Mouse (Mus musculus): ENCODE data around the gene Lbhd1.
A peak's percentile ranks its signal among the peaks of the same experiment; 100 is the strongest.
"Not testable (repeated sequence)": the region's sequence is repeated elsewhere in the genome, so short reads cannot be mapped to it uniquely, and the experiment has no call there.

The Lbhd1 gene

GRCm38 (mm10) chr19:8883616-8884015, at the start of gene Lbhd1, which contains the start of gene Gm49403:
Lbhd1 (plus strand) TSS chr19:8883732.
Gm49403 (plus strand) TSS chr19:8883930.
- no peak for DNase-seq

DNA sequence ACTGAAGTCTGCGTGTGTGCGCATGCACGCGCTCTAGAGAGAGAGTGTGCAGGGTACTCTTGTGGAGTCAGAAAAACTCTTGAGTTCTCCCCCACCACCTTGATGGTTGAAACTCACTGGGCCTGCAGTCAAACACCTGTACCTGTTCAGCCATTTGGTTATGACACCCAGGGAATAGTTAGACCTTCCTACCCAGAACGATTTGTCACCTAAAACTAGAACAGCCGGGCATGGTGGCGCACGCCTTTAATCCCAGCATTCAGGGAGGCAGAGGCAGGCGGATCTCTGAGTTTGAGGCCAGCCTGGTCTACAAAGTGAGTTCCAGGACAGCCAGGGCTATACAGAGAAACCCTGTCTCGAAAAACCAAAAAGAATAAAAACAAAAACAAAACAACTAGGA, 47.2 kb upstream of the Lbhd1 start:
- not testable (repeated sequence) for DNase-seq

GRCm38 (mm10) chr19:8837251-8837791, 46.2 kb upstream of the Lbhd1 start, which contains the start of gene Bscl2:
Bscl2 (plus strand) TSS chr19:8837467.
- peak; percentile 87 for DNase-seq

DNA sequence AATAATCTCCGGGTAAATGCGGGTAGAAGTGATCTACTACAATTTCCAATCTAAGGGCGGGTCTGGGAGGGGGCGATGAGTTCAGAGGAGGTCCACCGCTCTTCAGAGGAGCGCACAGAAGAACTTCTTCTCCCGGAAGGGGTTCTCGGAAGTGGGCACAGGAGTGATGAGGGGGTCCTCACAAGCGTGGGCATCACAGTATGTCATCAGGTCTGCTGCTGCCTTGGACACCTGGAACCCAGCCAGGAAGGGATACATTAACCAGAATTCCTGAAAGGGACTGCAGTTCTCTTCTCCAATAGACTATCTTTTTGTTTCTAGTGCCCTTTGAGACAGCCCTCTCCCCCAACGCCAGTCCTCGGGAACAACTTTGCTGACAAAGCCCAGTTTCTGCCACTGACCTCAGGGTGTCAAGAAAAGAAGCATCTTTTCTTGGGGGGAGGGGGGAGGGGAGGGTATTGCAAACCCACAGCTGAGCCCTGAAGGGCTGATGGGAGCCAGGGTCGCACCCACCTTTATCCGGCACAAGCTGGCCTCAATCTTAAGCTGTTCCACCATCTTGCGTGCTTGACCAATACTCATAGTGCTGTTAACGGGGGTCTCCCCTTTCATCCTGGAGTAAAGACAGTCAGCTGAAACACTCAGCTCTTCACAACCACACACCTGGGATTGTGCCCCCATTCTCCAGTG, 45.3 kb upstream of the Lbhd1 start:
- peak; percentile 30 for DNase-seq

DNA sequence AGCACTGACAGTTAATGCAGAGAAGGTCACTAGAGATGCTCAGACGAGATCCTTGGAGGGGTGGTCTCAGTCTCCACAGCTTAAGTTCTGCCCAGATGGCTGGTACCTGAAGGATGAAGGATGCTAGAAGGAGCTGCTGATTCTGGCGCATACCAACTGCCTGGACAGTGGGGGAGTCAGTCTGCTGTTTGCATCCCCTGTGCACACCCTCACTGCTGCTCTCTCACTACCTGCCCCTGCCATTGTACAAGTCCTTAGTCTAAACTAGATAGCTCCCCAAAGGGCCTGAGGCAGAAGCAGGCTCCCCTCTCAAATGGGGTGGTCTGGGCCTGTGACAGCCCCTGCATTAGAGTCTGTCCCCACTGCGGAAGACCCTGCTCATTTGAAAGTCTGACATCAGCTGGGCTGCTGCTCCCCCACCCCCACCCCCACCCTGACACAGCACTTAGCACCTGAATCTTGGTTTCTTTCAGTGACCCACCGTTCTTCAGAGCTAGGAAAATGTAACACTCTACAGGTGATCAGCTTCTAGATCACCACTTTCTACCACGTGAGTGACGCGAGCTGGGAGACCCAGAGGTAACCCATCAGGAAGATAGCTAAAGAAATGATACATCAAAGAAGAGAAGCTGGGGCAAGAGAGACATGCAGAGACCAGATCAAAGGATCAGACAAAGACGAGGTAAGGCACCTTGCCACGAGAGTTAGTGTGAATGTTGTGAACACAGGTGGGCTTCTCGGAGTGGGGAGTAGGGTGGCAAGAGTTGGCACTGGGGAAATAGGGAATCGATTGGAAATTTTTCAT, 44.2 kb upstream of the Lbhd1 start, which contains the start of gene Gng3:
TSS of gene Gng3 (minus strand) at position 92 of the 805 bp plus-strand sequence.
- no peak for DNase-seq

DNA sequence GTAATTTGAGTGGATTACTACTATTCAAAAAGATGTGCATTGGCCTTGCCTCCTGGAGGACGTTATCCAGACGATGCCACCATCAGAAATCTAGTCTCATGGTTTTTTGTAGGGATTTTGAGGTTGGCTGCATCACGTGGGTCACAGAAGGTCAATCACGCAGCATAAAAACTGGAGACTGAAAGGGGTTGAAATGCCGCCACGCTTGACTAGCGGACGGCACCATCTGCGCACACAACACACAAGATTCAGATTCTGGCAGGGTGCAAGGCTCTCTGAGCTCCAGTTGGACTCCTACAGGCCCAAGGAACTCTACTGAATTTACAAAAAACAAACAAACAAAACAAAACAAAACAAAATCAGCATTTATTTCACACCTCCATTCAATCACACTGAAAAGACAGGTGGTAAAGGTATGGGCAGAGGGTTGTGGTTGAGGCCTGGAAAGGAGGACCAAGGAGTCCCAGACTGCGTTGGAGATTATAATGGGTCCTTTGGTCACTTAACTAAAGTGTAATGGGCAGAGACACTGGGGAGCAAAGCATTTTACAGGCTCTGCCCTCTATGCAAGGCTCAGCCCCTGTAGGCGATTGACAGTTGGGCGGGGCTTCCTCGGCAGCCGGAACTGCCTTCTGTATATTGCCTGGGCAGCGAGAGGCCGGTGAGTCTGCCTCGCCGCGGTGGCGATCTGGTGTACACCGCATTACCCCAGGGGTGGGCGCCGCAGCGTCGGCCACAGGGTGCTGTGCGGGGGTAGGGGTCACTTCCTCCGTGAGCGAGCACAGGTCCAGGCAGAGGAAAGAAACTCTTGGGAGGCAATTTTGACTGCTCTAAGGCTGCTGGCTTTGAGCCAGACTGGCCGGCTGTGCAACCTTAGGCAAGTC, 43.4 kb upstream of the Lbhd1 start:
- peak; percentile 62 for DNase-seq

- no peak for DNase-seq
Observed at GRCm38 (mm10) chr19:8841012-8841411, 42.5 kb upstream of the Lbhd1 start.

- no peak for DNase-seq
Observed at GRCm38 (mm10) chr19:8842961-8843360, 40.6 kb upstream of the Lbhd1 start.

- DNase-seq, result peak; percentile 76
Observed at GRCm38 (mm10) chr19:8844371-8845129, 39.0 kb upstream of the Lbhd1 start.

- DNase-seq, result no peak
Observed at GRCm38 (mm10) chr19:8848356-8848755, 35.2 kb upstream of the Lbhd1 start.

- no peak for DNase-seq
Observed at GRCm38 (mm10) chr19:8850402-8850901, 33.1 kb upstream of the Lbhd1 start, which contains the start of gene Lrrn4cl. Lrrn4cl (plus strand) TSS chr19:8850768.

GRCm38 (mm10) chr19:8851639-8852038, 31.9 kb upstream of the Lbhd1 start:
- DNase-seq, result no peak

DNA sequence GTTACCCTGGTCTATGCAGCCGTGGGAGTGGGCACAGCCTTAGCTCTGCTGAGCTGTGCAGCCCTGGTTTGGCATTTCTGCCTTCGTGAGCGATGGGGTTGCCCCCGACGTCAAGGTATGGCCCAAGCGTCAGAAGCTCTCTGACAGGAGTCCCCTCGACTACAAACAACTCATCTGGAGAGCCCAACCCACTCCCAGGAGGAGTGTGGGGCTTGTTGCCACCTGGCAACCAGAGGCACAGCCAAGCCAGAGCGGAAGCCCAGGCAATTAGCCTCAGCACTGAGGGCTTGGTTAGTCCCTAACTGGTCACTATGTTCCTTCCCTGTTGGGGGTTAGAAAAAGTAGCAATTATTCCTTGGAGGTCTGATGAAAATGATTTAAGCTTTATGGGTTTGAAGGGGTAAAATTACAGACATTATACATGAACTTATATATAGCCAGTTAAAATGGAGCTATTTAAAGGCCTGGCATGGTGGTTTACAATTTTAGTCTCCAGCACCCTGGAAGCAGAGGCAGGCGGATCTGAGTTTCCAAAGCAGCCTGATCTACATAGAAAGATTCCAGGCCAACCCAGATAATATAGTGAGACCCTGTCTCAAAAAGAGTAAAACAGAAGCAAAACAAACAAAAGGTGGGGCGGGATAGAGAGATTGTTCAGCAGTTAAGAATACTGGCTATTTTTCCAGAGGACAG, 31.1 kb upstream of the Lbhd1 start:
- no peak for DNase-seq

- DNase-seq, result no peak
Observed at GRCm38 (mm10) chr19:8853117-8853516, 30.4 kb upstream of the Lbhd1 start.

- peak; percentile 50 for DNase-seq
Observed at GRCm38 (mm10) chr19:8857689-8858088, 25.8 kb upstream of the Lbhd1 start.

DNA sequence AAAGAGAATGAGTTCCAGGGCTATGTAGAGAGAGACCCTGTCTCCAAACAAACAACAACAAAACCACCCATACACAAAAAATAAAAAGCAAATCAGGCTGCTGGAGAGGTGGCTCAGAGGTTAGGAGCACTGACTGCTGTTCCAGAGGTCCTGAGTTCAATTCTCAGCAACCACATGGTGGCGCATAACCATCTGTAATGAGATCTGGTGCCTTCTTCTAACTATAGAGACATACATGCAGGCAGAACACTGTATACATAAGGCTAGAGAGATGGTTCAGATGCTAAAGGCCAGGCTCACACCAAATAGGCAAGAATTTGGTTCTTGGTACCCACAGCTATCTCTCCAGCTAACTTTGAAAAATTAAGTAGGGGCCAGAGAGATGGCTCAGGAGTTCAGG, 24.5 kb upstream of the Lbhd1 start:
- DNase-seq, result peak; percentile 64

- DNase-seq, result no peak
Observed at GRCm38 (mm10) chr19:8864265-8864664, 19.3 kb upstream of the Lbhd1 start.

DNA sequence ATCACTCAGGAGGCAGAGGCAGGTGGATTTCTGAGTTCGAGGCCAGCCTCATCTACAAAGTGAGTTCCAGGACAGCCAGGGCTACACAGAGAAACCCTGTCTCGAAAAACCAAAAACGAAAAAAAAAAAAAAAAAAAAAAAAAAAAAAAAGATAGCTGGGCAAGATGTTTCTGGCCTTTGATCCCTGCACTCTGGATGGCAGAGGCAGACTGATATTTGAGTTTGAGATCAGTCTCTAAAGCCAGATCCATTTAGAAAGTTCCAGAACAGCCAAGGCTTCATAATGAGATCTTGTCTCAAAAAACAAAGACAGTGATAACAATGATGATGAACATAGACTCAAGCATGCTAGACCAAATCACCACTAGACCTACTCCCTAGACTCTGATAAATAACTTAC, 13.2 kb upstream of the Lbhd1 start:
- DNase-seq, result not testable (repeated sequence)

DNA sequence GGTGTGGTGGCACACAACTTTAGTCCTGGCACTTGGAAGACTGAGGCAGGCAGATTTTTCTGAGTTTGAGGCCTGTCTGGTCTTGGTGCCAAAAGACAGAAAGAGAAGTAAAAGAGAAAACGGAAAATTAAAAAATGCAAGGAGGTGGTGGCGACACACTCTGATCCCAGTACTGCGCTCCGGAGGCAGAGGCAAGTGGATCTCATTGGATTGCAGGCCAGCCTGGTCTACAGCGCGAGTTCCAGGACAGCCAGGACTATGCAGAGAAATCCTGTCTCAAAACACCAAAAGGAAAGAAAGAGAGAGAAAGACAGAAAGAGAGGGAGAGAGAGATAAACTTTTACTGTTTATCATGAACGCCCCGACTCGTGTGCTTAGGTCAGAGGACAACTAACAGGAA, 12.7 kb upstream of the Lbhd1 start:
- DNase-seq, result no peak

DNA sequence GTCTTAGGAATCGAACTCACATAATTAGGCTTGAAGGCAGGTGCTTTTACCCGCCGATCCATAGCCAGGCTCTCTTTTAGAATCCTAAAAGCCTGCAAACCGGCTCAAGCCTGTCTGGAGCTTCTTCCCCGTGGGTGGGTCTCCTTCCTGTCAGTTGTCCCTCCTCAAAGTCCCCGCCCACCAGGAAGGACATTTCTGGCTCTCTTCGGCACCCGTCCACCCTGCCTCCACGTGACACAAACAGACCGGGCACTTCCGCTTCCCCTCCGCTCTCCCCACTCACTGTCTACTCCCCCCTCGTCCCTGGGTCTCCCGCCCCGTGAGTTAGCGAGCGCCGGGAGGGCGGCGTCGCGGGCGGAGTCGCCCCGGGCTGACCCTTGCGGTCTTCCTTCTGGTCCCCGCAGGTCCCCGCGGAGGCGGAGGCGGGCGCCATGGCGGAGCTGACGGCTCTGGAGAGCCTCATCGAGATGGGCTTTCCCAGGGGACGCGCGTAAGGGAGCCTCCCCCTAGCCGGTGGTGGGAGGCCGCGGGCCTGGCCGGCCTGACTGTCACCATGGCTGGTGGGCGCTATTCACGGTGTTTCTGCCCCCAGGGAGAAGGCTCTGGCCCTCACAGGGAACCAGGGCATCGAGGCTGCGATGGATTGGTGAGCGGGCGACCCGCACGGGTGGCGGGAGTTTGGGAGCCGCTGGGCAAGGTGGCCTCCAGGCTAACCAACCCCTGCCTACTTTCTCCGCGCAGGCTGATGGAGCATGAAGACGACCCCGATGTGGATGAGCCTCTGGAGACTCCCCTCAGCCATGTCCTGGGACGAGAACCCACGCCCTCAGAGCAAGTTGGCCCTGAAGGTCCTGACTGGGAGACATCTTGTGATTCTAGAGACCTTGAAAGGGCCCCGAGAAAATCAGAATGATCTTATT, 12.0 kb upstream of the Lbhd1 start, which contains the start of gene Ubxn1:
TSS of gene Ubxn1 (plus strand) at position 230 of the 920 bp plus-strand sequence.
- DNase-seq, result peak; percentile 96

All from thymus, postnatal 25 days (tissue).